Mouse (Mus musculus) limb, embryonic 15.5 days (tissue): ENCODE measurements around the gene Pdcd1lg2. TPM values are rescaled to one million over a fixed set of nuclear protein-coding genes. Genes with fewer than 3 reads are reported as not detected.
"Not testable (repeated sequence)": the region's sequence is repeated elsewhere in the genome, so short reads cannot be mapped to it uniquely, and the experiment has no call there.

Source experiments
- ATAC-seq: fragments of 200-750 bp; cut with Nextera tagmentation; 2 replicates; pipeline ENCODE4 v1.8.0; 2017; ENCODE audit warnings: low read depth, moderate TSS enrichment; ENCODE audit not compliant: insufficient number of reproducible peaks, low FRiP score, low TSS enrichment
- H3K27ac ChIP-seq: fragments of 300-500 bp; sonication (generic); 2 replicates; pipeline ENCODE4 v1.5.1; 2015; ENCODE audit warnings: moderate library complexity, mild to moderate bottlenecking, inconsistent platforms
- H3K27me3 ChIP-seq: fragments of 300-500 bp; sonication (generic); 2 replicates; pipeline ENCODE4 v1.6.1; 2015; ENCODE audit warnings: inconsistent platforms
- H3K36me3 ChIP-seq: fragments of 300-500 bp; sonication (generic); 2 replicates; pipeline ENCODE4 v1.6.1; 2015; ENCODE audit warnings: inconsistent platforms
- H3K4me1 ChIP-seq: fragments of 300-500 bp; sonication (generic); 2 replicates; pipeline ENCODE4 v1.6.1; 2015; ENCODE audit warnings: inconsistent platforms
- H3K4me2 ChIP-seq: fragments of 300-500 bp; sonication (generic); 2 replicates; pipeline ENCODE4 v1.6.1; 2015; ENCODE audit warnings: mild to moderate bottlenecking, inconsistent platforms
- H3K4me3 ChIP-seq: fragments of 300-500 bp; sonication (generic); 2 replicates; pipeline ENCODE4 v1.5.1; 2015; ENCODE audit warnings: mild to moderate bottlenecking, inconsistent platforms
- H3K9ac ChIP-seq: fragments of 300-500 bp; sonication (generic); 2 replicates; pipeline ENCODE4 v1.6.1; 2015; ENCODE audit warnings: inconsistent platforms
- H3K9me3 ChIP-seq: fragments of 300-500 bp; sonication (generic); 2 replicates; pipeline ENCODE4 v1.6.1; 2016; ENCODE audit warnings: inconsistent platforms
- WGBS: fragments of 180-500 bp; shearing (Covaris S2); methylation state at CpG from one replicate; pipeline ENCODE4 v1.1.7; 2015; 5-methylcytosine and 5-hydroxymethylcytosine counted together
- polyA plus RNA-seq: library from polyadenylated mRNA; unstranded; fragments of >200 nt; fragmentation: Nextera tagmentation; extraction: Ambion mirVana; gene quantifications from 2 replicates; pipeline ENCODE4 v1.2.1, GENCODE M21; 2015

Pdcd1lg2 gene
- polyA plus RNA-seq, 1 experiment from 2014 or later: not detected

- Histone ChIP-seq H3K4me1 (peaks cover 11% of the 10 kb centered on the region), H3K9ac (no peak overlapping the region), H3K4me2 (no peak overlapping the region), H3K36me3 (no peaks in the 10 kb centered on the region), H3K27me3 (no peaks in the 10 kb centered on the region), H3K9me3 (no peaks in the 10 kb centered on the region), H3K27ac (no peak overlapping the region), H3K4me3 (no peak overlapping the region)
- WGBS: 45% methylated on average over 18 of the region's 18 CpGs
- no peak for ATAC-seq
Measured at GRCm38 (mm10) chr19:29406042-29407017, 4.4 kb upstream of the Pdcd1lg2 start.

DNA sequence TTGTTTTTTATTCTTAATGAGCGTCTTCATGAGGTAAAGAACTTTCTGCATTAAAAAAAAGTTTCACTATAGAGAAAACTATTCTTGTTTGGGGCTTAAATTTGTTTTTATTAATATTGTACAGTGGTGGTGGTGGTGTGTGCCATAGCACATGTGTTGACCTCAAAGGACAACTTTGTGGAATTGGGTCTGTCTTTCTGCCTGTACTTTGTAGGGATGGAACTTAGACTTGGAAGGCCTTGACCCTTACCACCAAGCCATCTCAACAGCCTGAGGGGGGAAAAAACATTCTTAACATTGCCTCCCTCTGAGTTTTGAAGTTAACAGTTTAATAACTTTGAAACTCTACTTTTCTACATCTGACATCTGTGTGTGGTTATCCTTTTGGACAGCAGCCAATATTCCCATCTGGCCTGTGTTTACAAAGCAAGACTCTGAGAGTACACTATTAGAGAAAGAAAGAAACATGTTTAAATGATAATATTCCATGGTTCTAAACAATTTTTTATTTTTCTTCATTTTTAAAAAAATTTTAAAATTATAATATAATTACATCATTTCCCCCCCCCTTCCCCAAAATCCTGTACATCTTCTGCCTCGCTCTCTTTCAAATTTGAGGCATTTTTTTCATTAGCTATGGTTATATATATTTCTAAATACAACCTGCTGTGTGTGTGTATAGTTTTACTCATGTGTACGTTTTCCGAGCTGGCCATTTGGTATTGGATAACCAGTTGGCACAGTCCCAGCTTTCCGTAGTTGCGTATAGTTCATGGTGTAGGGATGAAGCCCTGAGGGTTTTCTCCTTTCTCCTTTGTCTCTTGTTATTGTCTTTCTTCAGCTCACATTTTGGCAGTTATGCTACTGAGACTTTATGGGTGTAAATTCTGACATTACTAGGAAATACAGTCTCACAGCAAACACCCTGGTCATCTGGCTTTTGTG lies 2.0 kb downstream of the Pdcd1lg2 start:
- H3K4me2 ChIP-seq: no peak overlapping the region
- 29% methylated on average over 6 of the region's 6 CpGs for WGBS
- 0 out of 2 replicates have a peak, but pooled peaks have one; percentile 63 for ATAC-seq

DNA sequence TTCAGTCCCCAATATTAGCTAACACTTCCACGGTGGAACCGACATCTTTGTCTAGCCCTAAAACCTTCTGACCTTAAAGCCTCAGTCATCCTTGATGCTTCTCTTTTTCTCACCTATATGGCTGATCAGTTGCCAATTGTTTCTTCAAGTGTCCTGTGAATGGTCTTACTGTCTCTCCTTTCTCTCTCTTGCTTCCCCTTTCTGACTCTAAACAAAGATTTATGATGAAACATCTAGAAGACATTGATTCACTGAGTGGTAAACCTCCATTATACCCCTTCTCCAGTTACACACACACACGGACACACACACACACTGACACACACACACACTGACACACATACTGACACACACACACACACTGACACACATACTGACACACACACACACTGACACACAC lies 3.8 kb downstream of the Pdcd1lg2 start:
- no peak for ATAC-seq
- no peak overlapping the region for H3K27ac ChIP-seq
- no peak overlapping the region for H3K4me2 ChIP-seq
- no peaks in the 10 kb centered on the region for H3K9me3 ChIP-seq
- H3K4me1 ChIP-seq: peaks cover 10% of the 10 kb centered on the region
- H3K27me3 ChIP-seq: no peaks in the 10 kb centered on the region
- WGBS: 87% methylated on average over 3 of the region's 3 CpGs
- no peaks in the 10 kb centered on the region for H3K36me3 ChIP-seq
- H3K9ac ChIP-seq: no peak overlapping the region
- H3K4me3 ChIP-seq: no peak overlapping the region

More for the DNA sequence above, 2.0 kb downstream of the Pdcd1lg2 start:
- Histone ChIP-seq H3K27me3 (no peaks in the 10 kb centered on the region), H3K9ac (no peak overlapping the region), H3K4me3 (no peak overlapping the region), H3K9me3 (no peaks in the 10 kb centered on the region), H3K27ac (peak overlapping the region; percentile 82), H3K4me1 (peaks cover 7% of the 10 kb centered on the region), H3K36me3 (no peaks in the 10 kb centered on the region)

DNA sequence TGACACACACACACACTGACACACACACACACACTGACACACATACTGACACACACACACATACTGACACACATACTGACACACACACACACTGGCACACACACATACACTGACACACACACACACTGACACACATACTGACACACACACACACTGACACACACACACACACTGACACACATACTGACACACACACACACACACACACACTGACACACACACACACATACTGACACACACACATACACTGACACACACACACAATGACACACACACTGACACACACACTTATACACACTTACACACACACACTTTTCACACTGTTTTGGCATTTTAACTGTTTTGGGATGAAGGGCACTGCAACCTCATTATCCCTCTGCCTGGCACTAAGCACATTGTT lies 4.2 kb downstream of the Pdcd1lg2 start:
- H3K9ac ChIP-seq, H3K4me2 ChIP-seq, H3K4me3 ChIP-seq, H3K27ac ChIP-seq, ATAC-seq, H3K36me3 ChIP-seq, H3K9me3 ChIP-seq, H3K4me1 ChIP-seq, H3K27me3 ChIP-seq: not testable (repeated sequence)

- no peak overlapping the region for H3K27ac ChIP-seq
- no peaks in the 10 kb centered on the region for H3K27me3 ChIP-seq
- H3K9ac ChIP-seq: no peak overlapping the region
- no peak overlapping the region for H3K4me3 ChIP-seq
- no peak overlapping the region for H3K4me2 ChIP-seq
- no peaks in the 10 kb centered on the region for H3K36me3 ChIP-seq
- ATAC-seq: no peak
- peaks cover 10% of the 10 kb centered on the region for H3K4me1 ChIP-seq
- 66% methylated on average over 3 of the region's 3 CpGs for WGBS
- H3K9me3 ChIP-seq: no peaks in the 10 kb centered on the region
Measured at GRCm38 (mm10) chr19:29416393-29416902, 5.7 kb downstream of the Pdcd1lg2 start.

GRCm38 (mm10) chr19:29417188-29417587 lies 6.5 kb downstream of the Pdcd1lg2 start:
- H3K27ac ChIP-seq: no peak overlapping the region
- H3K4me3 ChIP-seq: no peak overlapping the region
- no peak for ATAC-seq
- peaks cover 10% of the 10 kb centered on the region for H3K4me1 ChIP-seq
- H3K9me3 ChIP-seq: no peaks in the 10 kb centered on the region
- H3K9ac ChIP-seq: no peak overlapping the region
- no peaks in the 10 kb centered on the region for H3K27me3 ChIP-seq
- H3K36me3 ChIP-seq: no peaks in the 10 kb centered on the region
- 78% methylated on average over 2 of the region's 2 CpGs for WGBS
- no peak overlapping the region for H3K4me2 ChIP-seq

GRCm38 (mm10) chr19:29417894-29418293 lies 7.2 kb downstream of the Pdcd1lg2 start:
- H3K27me3 ChIP-seq: no peaks in the 10 kb centered on the region
- no peak overlapping the region for H3K9ac ChIP-seq
- no peak for ATAC-seq
- no peaks in the 10 kb centered on the region for H3K9me3 ChIP-seq
- 69% methylated on average over 2 of the region's 2 CpGs for WGBS
- no peak overlapping the region for H3K27ac ChIP-seq
- H3K4me1 ChIP-seq: peaks cover 10% of the 10 kb centered on the region
- no peaks in the 10 kb centered on the region for H3K36me3 ChIP-seq
- no peak overlapping the region for H3K4me3 ChIP-seq
- H3K4me2 ChIP-seq: no peak overlapping the region

DNA sequence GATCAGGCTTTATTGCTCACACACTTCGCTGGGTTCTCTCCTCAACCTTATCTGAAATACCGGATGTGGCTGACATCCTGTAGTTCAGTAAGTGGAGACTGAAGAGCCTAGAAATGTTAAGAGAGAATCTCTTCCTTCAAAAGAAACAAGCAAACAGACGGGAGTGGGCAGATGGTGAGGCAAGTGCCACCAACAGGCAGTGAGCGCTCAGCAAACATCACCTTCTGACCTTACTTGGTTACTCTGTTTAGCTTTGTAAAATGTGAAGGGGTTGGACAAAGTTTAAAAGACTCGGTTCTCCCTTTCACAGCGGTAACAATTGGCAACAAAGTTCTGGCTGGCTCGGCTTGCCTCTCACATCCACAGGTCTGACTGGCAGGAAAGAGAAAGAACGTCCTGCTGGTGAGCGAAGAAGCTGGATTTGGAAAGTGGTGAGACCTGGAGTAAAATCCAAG lies 8.0 kb downstream of the Pdcd1lg2 start:
- WGBS: 52% methylated on average over 9 of the region's 9 CpGs
- no peak for ATAC-seq

GRCm38 (mm10) chr19:29419506-29419905 lies 8.8 kb downstream of the Pdcd1lg2 start:
- ATAC-seq: no peak
- no peak overlapping the region for H3K4me2 ChIP-seq
- no peaks in the 10 kb centered on the region for H3K27me3 ChIP-seq
- H3K9ac ChIP-seq: no peak overlapping the region
- 62% methylated on average over 3 of the region's 3 CpGs for WGBS
- H3K4me3 ChIP-seq: no peak overlapping the region
- 0 out of 2 replicates have a peak, but pooled peaks cover 3% of the 10 kb centered on the region for H3K4me1 ChIP-seq
- no peaks in the 10 kb centered on the region for H3K36me3 ChIP-seq
- H3K27ac ChIP-seq: no peak overlapping the region
- H3K9me3 ChIP-seq: no peaks in the 10 kb centered on the region

More for the DNA sequence above, 8.0 kb downstream of the Pdcd1lg2 start:
- Histone ChIP-seq H3K36me3 (no peaks in the 10 kb centered on the region), H3K4me1 (0 out of 2 replicates have a peak, but pooled peaks cover 3% of the 10 kb centered on the region), H3K27ac (peak overlapping the region; percentile 13; the same call in 1 of the 2 replicates), H3K4me2 (no peak overlapping the region), H3K4me3 (no peak overlapping the region), H3K9ac (no peak overlapping the region), H3K9me3 (no peaks in the 10 kb centered on the region), H3K27me3 (no peaks in the 10 kb centered on the region)

GRCm38 (mm10) chr19:29419946-29420345 lies 9.2 kb downstream of the Pdcd1lg2 start:
- H3K27me3 ChIP-seq: no peaks in the 10 kb centered on the region
- no peaks in the 10 kb centered on the region for H3K9me3 ChIP-seq
- H3K9ac ChIP-seq: no peak overlapping the region
- H3K36me3 ChIP-seq: no peaks in the 10 kb centered on the region
- 0 out of 2 replicates have a peak, but pooled peaks cover 3% of the 10 kb centered on the region for H3K4me1 ChIP-seq
- no peak overlapping the region for H3K4me3 ChIP-seq
- no peak overlapping the region for H3K27ac ChIP-seq
- no peak overlapping the region for H3K4me2 ChIP-seq
- no peak for ATAC-seq

GRCm38 (mm10) chr19:29420397-29420796 lies 9.7 kb downstream of the Pdcd1lg2 start:
- Histone ChIP-seq H3K9me3 (no peaks in the 10 kb centered on the region), H3K27me3 (no peaks in the 10 kb centered on the region), H3K27ac (no peak overlapping the region), H3K36me3 (no peaks in the 10 kb centered on the region), H3K4me1 (0 out of 2 replicates have a peak, but pooled peaks cover 3% of the 10 kb centered on the region), H3K4me2 (no peak overlapping the region), H3K9ac (no peak overlapping the region), H3K4me3 (no peak overlapping the region)
- ATAC-seq: no peak
- WGBS: 66% methylated on average over 8 of the region's 8 CpGs
